Mouse (Mus musculus) neural tube, embryonic 15.5 days (tissue): ENCODE measurements around the gene Vmp1. TPM values are rescaled to one million over a fixed set of nuclear protein-coding genes. Genes with fewer than 3 reads are reported as not detected.

Experiments
- ATAC-seq: fragments of 200-750 bp; cut with Nextera tagmentation; 2 replicates; pipeline ENCODE4 v1.8.0; 2017; ENCODE audit warnings: mild to moderate bottlenecking, moderate TSS enrichment, moderate library complexity; ENCODE audit not compliant: low FRiP score
- H3K27ac ChIP-seq: fragments of 300-500 bp; sonication (generic); replicated peaks from 2 replicates; pipeline ENCODE4 v1.5.1; 2015; ENCODE audit warnings: mild to moderate bottlenecking, inconsistent platforms
- H3K27me3 ChIP-seq: fragments of 300-500 bp; sonication (generic); replicated peaks from 2 replicates; pipeline ENCODE4 v1.6.1; 2015; ENCODE audit warnings: inconsistent platforms
- H3K36me3 ChIP-seq: fragments of 300-500 bp; sonication (generic); 2 replicates; pipeline ENCODE4 v1.6.1; 2015; ENCODE audit warnings: inconsistent platforms
- H3K4me1 ChIP-seq: fragments of 300-500 bp; sonication (generic); 2 replicates; pipeline ENCODE4 v1.6.1; 2015; ENCODE audit warnings: inconsistent platforms
- H3K4me2 ChIP-seq: fragments of 300-500 bp; sonication (generic); 2 replicates; pipeline ENCODE4 v1.6.1; 2015; ENCODE audit warnings: inconsistent platforms, mild to moderate bottlenecking, moderate library complexity
- H3K4me3 ChIP-seq: fragments of 300-500 bp; sonication (generic); replicated peaks from 2 replicates; pipeline ENCODE4 v1.5.1; 2015; ENCODE audit warnings: mild to moderate bottlenecking, inconsistent platforms
- H3K9ac ChIP-seq: fragments of 300-500 bp; sonication (generic); replicated peaks from 2 replicates; pipeline ENCODE4 v1.6.1; 2015; ENCODE audit warnings: mild to moderate bottlenecking, inconsistent platforms
- H3K9me3 ChIP-seq: fragments of 300-500 bp; sonication (generic); replicated peaks from 2 replicates; pipeline ENCODE4 v1.6.1; 2016; ENCODE audit warnings: inconsistent platforms
- WGBS: fragments of 180-500 bp; shearing (Covaris S2); methylation state at CpG from one replicate; pipeline ENCODE4 v1.1.7; 2015; ENCODE audit warnings: mixed read lengths; 5-methylcytosine and 5-hydroxymethylcytosine counted together
- polyA plus RNA-seq: library from polyadenylated mRNA; unstranded; fragments of >200 nt; fragmentation: Nextera tagmentation; extraction: Ambion mirVana; gene quantifications from 2 replicates; pipeline ENCODE4 v1.2.1, GENCODE M21; 2015

Gene Vmp1
- polyA plus RNA-seq, 1 experiment from 2014 or later, result 126 TPM

- H3K36me3 ChIP-seq, result no peaks in the 10 kb centered on the region
- no peak overlapping the region for H3K9ac ChIP-seq
- H3K4me2 ChIP-seq, result no peak overlapping the region
- H3K27ac ChIP-seq, result 0 out of 2 replicates have a peak overlapping the region, but pooled peaks have one; percentile 23
- ATAC-seq, result no peak
- peaks cover 6% of the 10 kb centered on the region for H3K4me1 ChIP-seq
- WGBS, result 54% methylated on average over 15 of the region's 15 CpGs
- H3K9me3 ChIP-seq, result no peaks in the 10 kb centered on the region
- H3K27me3 ChIP-seq, result no peaks in the 10 kb centered on the region
- H3K4me3 ChIP-seq, result no peak overlapping the region
These were observed 112.4 kb downstream of the Vmp1 start for GRCm38 (mm10) chr11:86571047-86571855.

GRCm38 (mm10) chr11:86570261-86570746 is 113.3 kb downstream of the Vmp1 start:
- no peaks in the 10 kb centered on the region for H3K9me3 ChIP-seq
- no peaks in the 10 kb centered on the region for H3K27me3 ChIP-seq
- no peak overlapping the region for H3K4me2 ChIP-seq
- H3K9ac ChIP-seq, result no peak overlapping the region
- peaks cover 6% of the 10 kb centered on the region for H3K4me1 ChIP-seq
- WGBS, result 72% methylated on average over 9 of the region's 9 CpGs
- ATAC-seq, result no peak
- H3K4me3 ChIP-seq, result no peak overlapping the region
- no peaks in the 10 kb centered on the region for H3K36me3 ChIP-seq
- no peak overlapping the region for H3K27ac ChIP-seq

- H3K36me3 ChIP-seq, result no peaks in the 10 kb centered on the region
- WGBS, result 75% methylated on average over 3 of the region's 3 CpGs
- no peaks in the 10 kb centered on the region for H3K9me3 ChIP-seq
- no peak overlapping the region for H3K4me3 ChIP-seq
- H3K9ac ChIP-seq, result no peak overlapping the region
- H3K27ac ChIP-seq, result no peak overlapping the region
- no peaks in the 10 kb centered on the region for H3K27me3 ChIP-seq
- H3K4me1 ChIP-seq, result peaks cover 6% of the 10 kb centered on the region
- no peak overlapping the region for H3K4me2 ChIP-seq
- no peak for ATAC-seq
These were observed 115.2 kb downstream of the Vmp1 start for GRCm38 (mm10) chr11:86568425-86568824.

- Histone ChIP-seq H3K9ac (no peak overlapping the region), H3K27ac (no peak overlapping the region), H3K36me3 (peaks cover 13% of the 10 kb centered on the region), H3K4me3 (no peak overlapping the region), H3K4me2 (no peak overlapping the region), H3K4me1 (no peaks in the 10 kb centered on the region), H3K27me3 (no peaks in the 10 kb centered on the region), H3K9me3 (no peaks in the 10 kb centered on the region)
- no peak for ATAC-seq
- WGBS, result 91% methylated on average over 4 of the region's 4 CpGs
These were observed 125.4 kb downstream of the Vmp1 start for GRCm38 (mm10) chr11:86558258-86558657.

- peaks cover 14% of the 10 kb centered on the region for H3K36me3 ChIP-seq
- H3K27ac ChIP-seq, result no peak overlapping the region
- H3K9me3 ChIP-seq, result no peaks in the 10 kb centered on the region
- no peak overlapping the region for H3K4me3 ChIP-seq
- no peak overlapping the region for H3K9ac ChIP-seq
- no peak overlapping the region for H3K4me2 ChIP-seq
- H3K27me3 ChIP-seq, result no peaks in the 10 kb centered on the region
- WGBS, result 88% methylated on average over 6 of the region's 6 CpGs
- no peak for ATAC-seq
- H3K4me1 ChIP-seq, result no peaks in the 10 kb centered on the region
These were observed 130.1 kb downstream of the Vmp1 start for GRCm38 (mm10) chr11:86553525-86553924.

- Histone ChIP-seq H3K9ac (no peak overlapping the region), H3K27ac (no peak overlapping the region), H3K4me1 (peaks cover 20% of the 10 kb centered on the region), H3K36me3 (peaks cover 9% of the 10 kb centered on the region; the same call in 1 of the 2 replicates), H3K4me3 (no peak overlapping the region), H3K9me3 (no peaks in the 10 kb centered on the region), H3K27me3 (no peaks in the 10 kb centered on the region), H3K4me2 (no peak overlapping the region)
- ATAC-seq, result no peak
- 100% methylated on average over 1 of the region's 1 CpGs for WGBS
These were observed 136.2 kb downstream of the Vmp1 start for GRCm38 (mm10) chr11:86547412-86547811.

- 83% methylated on average over 8 of the region's 8 CpGs for WGBS
- Histone ChIP-seq H3K4me1 (peaks cover 28% of the 10 kb centered on the region), H3K27me3 (no peaks in the 10 kb centered on the region), H3K36me3 (peaks cover 9% of the 10 kb centered on the region; the same call in 1 of the 2 replicates), H3K4me3 (peak overlapping the region; percentile 92), H3K9ac (peak overlapping the region; percentile 41; the same call in 1 of the 2 replicates), H3K9me3 (no peaks in the 10 kb centered on the region), H3K27ac (peak overlapping the region; percentile 48; the same call in 1 of the 2 replicates), H3K4me2 (peak overlapping the region; percentile 65)
- no peak for ATAC-seq
These were observed 138.1 kb downstream of the Vmp1 start for GRCm38 (mm10) chr11:86545556-86545955.

- peak within 1 kb of the TSS; percentile 65 for H3K4me2 ChIP-seq
These were observed 138.9 kb downstream of the Vmp1 start, which contains the start of the genes Rps6kb1 and Tubd1 for GRCm38 (mm10) chr11:86544639-86545299. Rps6kb1 (minus strand) TSS chr11:86544805. Tubd1 (plus strand) TSS chr11:86544991.

GRCm38 (mm10) chr11:86543960-86544638 is 139.5 kb downstream of the Vmp1 start:
- Histone ChIP-seq H3K4me1 (peaks cover 28% of the 10 kb centered on the region), H3K9me3 (no peaks in the 10 kb centered on the region), H3K27me3 (no peaks in the 10 kb centered on the region), H3K27ac (peak overlapping the region; percentile 91), H3K4me2 (peak overlapping the region; percentile 65), H3K36me3 (no peaks in the 10 kb centered on the region), H3K4me3 (peak overlapping the region; percentile 92), H3K9ac (peak overlapping the region; percentile 91)
- ATAC-seq, result peak; percentile 84
- under 1% methylated on average over 49 of the region's 50 CpGs for WGBS

More at GRCm38 (mm10) chr11:86544639-86545299, 138.9 kb downstream of the Vmp1 start, which contains the start of the genes Rps6kb1 and Tubd1:
- under 1% methylated on average over 43 of the region's 43 CpGs for WGBS
- Histone ChIP-seq H3K36me3 (0 out of 2 replicates have a peak, but pooled peaks cover 4% of the 10 kb centered on the region), H3K27ac (peak within 1 kb of the TSS; percentile 91), H3K9me3 (no peaks in the 10 kb centered on the region), H3K9ac (peak within 1 kb of the TSS; percentile 91), H3K27me3 (no peaks in the 10 kb centered on the region), H3K4me3 (peak within 1 kb of the TSS; percentile 92), H3K4me1 (peaks cover 28% of the 10 kb centered on the region)
- ATAC-seq, result peak; percentile 98

GRCm38 (mm10) chr11:86542851-86543250 is 140.8 kb downstream of the Vmp1 start:
- Histone ChIP-seq H3K27ac (no peak overlapping the region), H3K27me3 (no peaks in the 10 kb centered on the region), H3K4me2 (peak overlapping the region; percentile 65), H3K9ac (no peak overlapping the region), H3K36me3 (no peaks in the 10 kb centered on the region), H3K4me1 (peaks cover 28% of the 10 kb centered on the region), H3K4me3 (no peak overlapping the region), H3K9me3 (no peaks in the 10 kb centered on the region)
- ATAC-seq, result no peak
- WGBS, result 88% methylated on average over 1 of the region's 1 CpGs

GRCm38 (mm10) chr11:86540476-86540845 is 143.2 kb downstream of the Vmp1 start:
- no peak for ATAC-seq
- Histone ChIP-seq H3K36me3 (no peaks in the 10 kb centered on the region), H3K9ac (no peak overlapping the region), H3K27ac (no peak overlapping the region), H3K4me2 (no peak overlapping the region), H3K27me3 (no peaks in the 10 kb centered on the region), H3K9me3 (no peaks in the 10 kb centered on the region), H3K4me3 (no peak overlapping the region), H3K4me1 (peaks cover 24% of the 10 kb centered on the region)
- WGBS, result 97% methylated on average over 2 of the region's 2 CpGs
